Mouse (Mus musculus) embryonic fibroblast, embryonic 13.5 days (primary cell): ENCODE data around the gene Mcl1.

Source experiments
- CTCF ChIP-seq: IDR thresholded peaks from 2 replicates; pipeline ENCODE4 v1.5.1; 2011; ENCODE audit warnings: mild to moderate bottlenecking, control low read depth, low read length, moderate library complexity, borderline replicate concordance; ENCODE audit not compliant: insufficient read depth
- POLR2A ChIP-seq: IDR thresholded peaks from 2 replicates; pipeline ENCODE4 v1.6.1; 2011; ENCODE audit warnings: low read depth, mild to moderate bottlenecking, control low read depth, low read length, moderate library complexity

GRCm38 (mm10) chr3:95681365-95681764 is 22.8 kb downstream of the Mcl1 start:
- TF ChIP-seq POLR2A (no peak), CTCF (no peak)
